Mouse (Mus musculus): ENCODE measurements around the gene Gm9918. TPM values are rescaled to one million over a fixed set of nuclear protein-coding genes. Genes with fewer than 3 reads are reported as not detected.

The Gm9918 gene
- polyA plus RNA-seq, 1 experiment from 2014 or later, result not detected

- peak overlapping the region; percentile 77 for H3K4me3 ChIP-seq (replicated peaks)
- peak; percentile 34 for ATAC-seq (ENCODE audit: insufficient read depth)
- peak overlapping the region; percentile 76 for H3K9ac ChIP-seq
- H3K4me2 ChIP-seq, result peak overlapping the region; percentile 87
- H3K36me3 ChIP-seq (replicated peaks), result peaks cover 20% of the 10 kb centered on the region
- peak overlapping the region; percentile 77 for H3K27ac ChIP-seq (replicated peaks)
- H3K27me3 ChIP-seq, result no peaks in the 10 kb centered on the region
- peaks cover 58% of the 10 kb centered on the region for H3K4me1 ChIP-seq (replicated peaks)
- WGBS (ENCODE audit: insufficient replicate concordance), result 10% methylated on average over 13 of the region's 13 CpGs
- H3K9me3 ChIP-seq (replicated peaks), result no peaks in the 10 kb centered on the region
These were observed 9.6 kb downstream of the Gm9918 start for GRCm38 (mm10) chr15:102279783-102280520.

GRCm38 (mm10) chr15:102280623-102281022 is 10.3 kb downstream of the Gm9918 start:
- WGBS (ENCODE audit: insufficient replicate concordance), result 85% methylated on average over 19 of the region's 19 CpGs
- ATAC-seq (ENCODE audit: insufficient read depth), result no peak
- H3K4me2 ChIP-seq, result peak overlapping the region; percentile 87
- H3K27ac ChIP-seq (replicated peaks), result no peak overlapping the region
- no peak overlapping the region for H3K9ac ChIP-seq
- no peaks in the 10 kb centered on the region for H3K9me3 ChIP-seq (replicated peaks)
- peaks cover 58% of the 10 kb centered on the region for H3K4me1 ChIP-seq (replicated peaks)
- no peaks in the 10 kb centered on the region for H3K27me3 ChIP-seq
- peak overlapping the region; percentile 77 for H3K4me3 ChIP-seq (replicated peaks)
- peaks cover 20% of the 10 kb centered on the region for H3K36me3 ChIP-seq (replicated peaks)

- Histone ChIP-seq H3K9ac (0 out of 2 replicates have a peak overlapping the region, but pooled peaks have one; percentile 8), H3K4me3 (replicated peaks) (peak overlapping the region; percentile 15; the same call in 1 of the 2 replicates), H3K4me1 (replicated peaks) (peaks cover 58% of the 10 kb centered on the region), H3K36me3 (replicated peaks) (peaks cover 20% of the 10 kb centered on the region), H3K27ac (replicated peaks) (peak overlapping the region; percentile 61), H3K27me3 (no peaks in the 10 kb centered on the region), H3K9me3 (replicated peaks) (no peaks in the 10 kb centered on the region), H3K4me2 (peak overlapping the region; percentile 48)
- 28% methylated on average over 8 of the region's 8 CpGs for WGBS (ENCODE audit: insufficient replicate concordance)
- ATAC-seq (ENCODE audit: insufficient read depth), result no peak
These were observed 12.3 kb downstream of the Gm9918 start for GRCm38 (mm10) chr15:102282463-102283292.

- WGBS (ENCODE audit: insufficient replicate concordance), result 18% methylated on average over 3 of the region's 3 CpGs
- no peak overlapping the region for H3K4me3 ChIP-seq (replicated peaks)
These were observed 13.3 kb downstream of the Gm9918 start for GRCm38 (mm10) chr15:102283648-102284047.

GRCm38 (mm10) chr15:102287395-102287794 is 17.0 kb downstream of the Gm9918 start:
- Histone ChIP-seq H3K4me1 (replicated peaks) (peaks cover 21% of the 10 kb centered on the region), H3K27me3 (no peaks in the 10 kb centered on the region), H3K27ac (replicated peaks) (no peak overlapping the region), H3K36me3 (replicated peaks) (0 out of 2 replicates have a peak, but pooled peaks cover 2% of the 10 kb centered on the region), H3K9ac (no peak overlapping the region), H3K9me3 (replicated peaks) (no peaks in the 10 kb centered on the region), H3K4me3 (replicated peaks) (no peak overlapping the region), H3K4me2 (no peak overlapping the region)
- no peak for ATAC-seq (ENCODE audit: insufficient read depth)

More at GRCm38 (mm10) chr15:102283648-102284047, 13.3 kb downstream of the Gm9918 start:
- Histone ChIP-seq H3K27ac (replicated peaks) (no peak overlapping the region), H3K36me3 (replicated peaks) (peaks cover 20% of the 10 kb centered on the region), H3K4me1 (replicated peaks) (peaks cover 55% of the 10 kb centered on the region), H3K9ac (no peak overlapping the region), H3K9me3 (replicated peaks) (no peaks in the 10 kb centered on the region), H3K27me3 (no peaks in the 10 kb centered on the region), H3K4me2 (no peak overlapping the region)
- no peak for ATAC-seq (ENCODE audit: insufficient read depth)

- no peaks in the 10 kb centered on the region for H3K27me3 ChIP-seq
- peak within 1 kb of the TSS; percentile 86 for H3K9ac ChIP-seq
- peaks cover 32% of the 10 kb centered on the region for H3K36me3 ChIP-seq (replicated peaks)
- 6% methylated on average over 25 of the region's 25 CpGs for whole genome bisulfite sequencing (ENCODE audit: insufficient replicate concordance)
- H3K27ac ChIP-seq (replicated peaks), result peak within 1 kb of the TSS; percentile 71
- peaks cover 35% of the 10 kb centered on the region for H3K4me1 ChIP-seq (replicated peaks)
- peak; percentile 96 for ATAC-seq (ENCODE audit: insufficient read depth)
- peak within 1 kb of the TSS; percentile 99 for H3K4me3 ChIP-seq (replicated peaks)
- no peaks in the 10 kb centered on the region for H3K9me3 ChIP-seq (replicated peaks)
- peak within 1 kb of the TSS; percentile 76 for H3K4me2 ChIP-seq
These were observed 25.4 kb downstream of the Gm9918 start, which contains the start of gene Espl1 for GRCm38 (mm10) chr15:102295633-102296367. TSS of gene Espl1 (plus strand) at chr15:102296266.

GRCm38 (mm10) chr15:102296368-102297006 is 26.1 kb downstream of the Gm9918 start:
- ATAC-seq (ENCODE audit: insufficient read depth), result peak; percentile 32
- H3K9me3 ChIP-seq (replicated peaks), result no peaks in the 10 kb centered on the region
- H3K4me2 ChIP-seq, result peak overlapping the region; percentile 76
- H3K4me1 ChIP-seq (replicated peaks), result peaks cover 35% of the 10 kb centered on the region
- H3K27ac ChIP-seq (replicated peaks), result peak overlapping the region; percentile 71
- H3K27me3 ChIP-seq, result no peaks in the 10 kb centered on the region
- H3K36me3 ChIP-seq (replicated peaks), result peaks cover 39% of the 10 kb centered on the region
- 3% methylated on average over 24 of the region's 24 CpGs for WGBS (ENCODE audit: insufficient replicate concordance)
- H3K9ac ChIP-seq, result peak overlapping the region; percentile 86
- H3K4me3 ChIP-seq (replicated peaks), result peak overlapping the region; percentile 99

- no peak overlapping the region for H3K4me2 ChIP-seq
- H3K9ac ChIP-seq, result no peak overlapping the region
- peaks cover 15% of the 10 kb centered on the region; the same call in 1 of the 2 replicates for H3K4me1 ChIP-seq (replicated peaks)
- H3K27me3 ChIP-seq, result no peaks in the 10 kb centered on the region
- no peak overlapping the region for H3K27ac ChIP-seq (replicated peaks)
- no peaks in the 10 kb centered on the region for H3K9me3 ChIP-seq (replicated peaks)
- H3K36me3 ChIP-seq (replicated peaks), result peaks cover 94% of the 10 kb centered on the region
- no peak overlapping the region for H3K4me3 ChIP-seq (replicated peaks)
- no peak for ATAC-seq (ENCODE audit: insufficient read depth)
- WGBS (ENCODE audit: insufficient replicate concordance), result 86% methylated on average over 6 of the region's 6 CpGs
These were observed 32.2 kb downstream of the Gm9918 start for GRCm38 (mm10) chr15:102302542-102302941.

GRCm38 (mm10) chr15:102308717-102309116 is 38.4 kb downstream of the Gm9918 start:
- 86% methylated on average over 9 of the region's 9 CpGs for WGBS (ENCODE audit: insufficient replicate concordance)
- H3K4me1 ChIP-seq (replicated peaks), result no peaks in the 10 kb centered on the region
- no peak overlapping the region for H3K9ac ChIP-seq
- H3K36me3 ChIP-seq (replicated peaks), result peaks cover 96% of the 10 kb centered on the region
- no peaks in the 10 kb centered on the region for H3K27me3 ChIP-seq
- ATAC-seq (ENCODE audit: insufficient read depth), result no peak
- no peak overlapping the region for H3K27ac ChIP-seq (replicated peaks)
- no peak overlapping the region for H3K4me3 ChIP-seq (replicated peaks)
- no peak overlapping the region for H3K4me2 ChIP-seq
- no peaks in the 10 kb centered on the region for H3K9me3 ChIP-seq (replicated peaks)

- no peak overlapping the region for H3K27ac ChIP-seq (replicated peaks)
- H3K9ac ChIP-seq, result no peak overlapping the region
- no peak for ATAC-seq (ENCODE audit: insufficient read depth)
- H3K27me3 ChIP-seq, result no peaks in the 10 kb centered on the region
- peaks cover 96% of the 10 kb centered on the region for H3K36me3 ChIP-seq (replicated peaks)
- no peaks in the 10 kb centered on the region for H3K9me3 ChIP-seq (replicated peaks)
- H3K4me3 ChIP-seq (replicated peaks), result no peak overlapping the region
- no peaks in the 10 kb centered on the region for H3K4me1 ChIP-seq (replicated peaks)
- 82% methylated on average over 10 of the region's 10 CpGs for WGBS (ENCODE audit: insufficient replicate concordance)
- no peak overlapping the region for H3K4me2 ChIP-seq
These were observed 39.9 kb downstream of the Gm9918 start for GRCm38 (mm10) chr15:102310074-102310845.
